Mouse (Mus musculus): ENCODE data around the gene H2al1e. TPM values are rescaled to one million over a fixed set of nuclear protein-coding genes. Genes with fewer than 3 reads are reported as not detected.
"Not testable (repeated sequence)": the region's sequence is repeated elsewhere in the genome, so short reads cannot be mapped to it uniquely, and the experiment has no call there.

The H2al1e gene
- not detected in 2 replicates for polyA plus RNA-seq (2012; rRNA removed)

GRCm38 (mm10) chrX:11311634-11312033 lies at the start of gene H2al1e:
Gene H2al1e, plus strand, starts transcription at chrX:11311934.
- DNase-seq = not testable (repeated sequence)
- WGBS = no CpG with 5 or more reads among the region's 3 CpGs

GRCm38 (mm10) chrX:11264918-11265317 lies 46.8 kb upstream of the H2al1e start:
- DNase-seq = no peak
- Histone ChIP-seq H3K27ac (ENCODE audit: insufficient read depth, low read depth, low read length) (no peak overlapping the region), H3K27me3 (replicated peaks; ENCODE audit: control insufficient read depth, insufficient read depth, low read length) (no peaks in the 10 kb centered on the region), H3K4me1 (ENCODE audit: control insufficient read depth, insufficient read depth, low read length) (no peaks in the 10 kb centered on the region), H3K4me3 (ENCODE audit: insufficient read depth, low read depth, low read length) (no peak overlapping the region), H3K36me3 (ENCODE audit: control insufficient read depth, insufficient read depth, low read length) (no peaks in the 10 kb centered on the region)
- 74% methylated on average over 8 of the region's 8 CpGs for WGBS
- TF ChIP-seq CTCF (conservative IDR thresholded peaks at IDR 0.05; ENCODE audit: insufficient read depth, insufficient read length, low read depth, low read length) (no peak), POLR2A (IDR thresholded peaks at IDR 0.05; ENCODE audit: low read depth, low read length) (no peak)

More at GRCm38 (mm10) chrX:11311634-11312033, at the start of gene H2al1e:
- not testable (repeated sequence) for H3K4me3 ChIP-seq (ENCODE audit: insufficient read depth, low read depth, low read length); H3K36me3 ChIP-seq (ENCODE audit: control insufficient read depth, insufficient read depth, low read length); H3K4me1 ChIP-seq (ENCODE audit: control insufficient read depth, insufficient read depth, low read length); H3K27me3 ChIP-seq (replicated peaks; ENCODE audit: control insufficient read depth, insufficient read depth, low read length); H3K27ac ChIP-seq (ENCODE audit: insufficient read depth, low read depth, low read length)

GRCm38 (mm10) chrX:11267791-11268190 lies 43.9 kb upstream of the H2al1e start:
- Histone ChIP-seq H3K27ac (ENCODE audit: insufficient read depth, low read depth, low read length) (no peak overlapping the region), H3K27me3 (replicated peaks; ENCODE audit: control insufficient read depth, insufficient read depth, low read length) (no peaks in the 10 kb centered on the region), H3K36me3 (ENCODE audit: control insufficient read depth, insufficient read depth, low read length) (no peaks in the 10 kb centered on the region), H3K4me3 (ENCODE audit: insufficient read depth, low read depth, low read length) (no peak overlapping the region), H3K4me1 (ENCODE audit: control insufficient read depth, insufficient read depth, low read length) (no peaks in the 10 kb centered on the region)
- 45% methylated on average over 7 of the region's 7 CpGs for WGBS
- DNase-seq = peak; percentile 43
- TF ChIP-seq POLR2A (IDR thresholded peaks at IDR 0.05; ENCODE audit: low read depth, low read length) (no peak), CTCF (conservative IDR thresholded peaks at IDR 0.05; ENCODE audit: insufficient read depth, insufficient read length, low read depth, low read length) (no peak)

- DNase-seq = no peak
- TF ChIP-seq CTCF (conservative IDR thresholded peaks at IDR 0.05; ENCODE audit: insufficient read depth, insufficient read length, low read depth, low read length) (no peak), POLR2A (IDR thresholded peaks at IDR 0.05; ENCODE audit: low read depth, low read length) (no peak)
- no peak overlapping the region for H3K4me3 ChIP-seq (ENCODE audit: insufficient read depth, low read depth, low read length)
- H3K36me3 ChIP-seq (ENCODE audit: control insufficient read depth, insufficient read depth, low read length) = no peaks in the 10 kb centered on the region
- no peak overlapping the region for H3K27ac ChIP-seq (ENCODE audit: insufficient read depth, low read depth, low read length)
- no peaks in the 10 kb centered on the region for H3K27me3 ChIP-seq (replicated peaks; ENCODE audit: control insufficient read depth, insufficient read depth, low read length)
- no peaks in the 10 kb centered on the region for H3K4me1 ChIP-seq (ENCODE audit: control insufficient read depth, insufficient read depth, low read length)
- 90% methylated on average over 3 of the region's 3 CpGs for WGBS
Measured at GRCm38 (mm10) chrX:11269074-11269473, 42.7 kb upstream of the H2al1e start.

- no peak overlapping the region for H3K4me3 ChIP-seq (ENCODE audit: insufficient read depth, low read depth, low read length)
- 49% methylated on average over 3 of the region's 3 CpGs for WGBS
- no peaks in the 10 kb centered on the region for H3K4me1 ChIP-seq (ENCODE audit: control insufficient read depth, insufficient read depth, low read length)
- no peak overlapping the region for H3K27ac ChIP-seq (ENCODE audit: insufficient read depth, low read depth, low read length)
- DNase-seq = no peak
- no peak for TF ChIP-seq POLR2A (IDR thresholded peaks at IDR 0.05; ENCODE audit: low read depth, low read length)
- no peak for TF ChIP-seq CTCF (conservative IDR thresholded peaks at IDR 0.05; ENCODE audit: insufficient read depth, insufficient read length, low read depth, low read length)
- H3K27me3 ChIP-seq (replicated peaks; ENCODE audit: control insufficient read depth, insufficient read depth, low read length) = no peaks in the 10 kb centered on the region
- no peaks in the 10 kb centered on the region for H3K36me3 ChIP-seq (ENCODE audit: control insufficient read depth, insufficient read depth, low read length)
Measured at GRCm38 (mm10) chrX:11273190-11273589, 38.5 kb upstream of the H2al1e start.

- Histone ChIP-seq H3K4me1 (ENCODE audit: control insufficient read depth, insufficient read depth, low read length) (no peaks in the 10 kb centered on the region), H3K27me3 (replicated peaks; ENCODE audit: control insufficient read depth, insufficient read depth, low read length) (no peaks in the 10 kb centered on the region), H3K4me3 (ENCODE audit: insufficient read depth, low read depth, low read length) (no peak overlapping the region), H3K36me3 (ENCODE audit: control insufficient read depth, insufficient read depth, low read length) (no peaks in the 10 kb centered on the region), H3K27ac (ENCODE audit: insufficient read depth, low read depth, low read length) (no peak overlapping the region)
- 84% methylated on average over 6 of the region's 6 CpGs for WGBS
- TF ChIP-seq POLR2A (IDR thresholded peaks at IDR 0.05; ENCODE audit: low read depth, low read length) (no peak), CTCF (conservative IDR thresholded peaks at IDR 0.05; ENCODE audit: insufficient read depth, insufficient read length, low read depth, low read length) (no peak)
- DNase-seq = no peak
Measured at GRCm38 (mm10) chrX:11277083-11277482, 34.7 kb upstream of the H2al1e start.

- Histone ChIP-seq H3K4me3 (ENCODE audit: insufficient read depth, low read depth, low read length) (no peak overlapping the region), H3K36me3 (ENCODE audit: control insufficient read depth, insufficient read depth, low read length) (no peaks in the 10 kb centered on the region), H3K27me3 (replicated peaks; ENCODE audit: control insufficient read depth, insufficient read depth, low read length) (no peaks in the 10 kb centered on the region), H3K4me1 (ENCODE audit: control insufficient read depth, insufficient read depth, low read length) (no peaks in the 10 kb centered on the region), H3K27ac (ENCODE audit: insufficient read depth, low read depth, low read length) (no peak overlapping the region)
- DNase-seq = no peak
- TF ChIP-seq POLR2A (IDR thresholded peaks at IDR 0.05; ENCODE audit: low read depth, low read length) (no peak), CTCF (conservative IDR thresholded peaks at IDR 0.05; ENCODE audit: insufficient read depth, insufficient read length, low read depth, low read length) (no peak)
- 69% methylated on average over 2 of the region's 2 CpGs for WGBS
Measured at GRCm38 (mm10) chrX:11280741-11281140, 31.0 kb upstream of the H2al1e start.

Measured in kidney, adult 2 months (tissue).